Mouse (Mus musculus): Measurements from ENCODE around the gene Ifna6. TPM values are rescaled to one million over a fixed set of nuclear protein-coding genes. Genes with fewer than 3 reads are reported as not detected.

The Ifna6 gene
- polyA plus RNA-seq (2015; fragmentation: Illumina TruSeq; extraction: RNeasy Lipid Tissue Mini Kit (QIAGEN cat#74804); ENCODE audit: insufficient read depth, low replicate concordance), result not detected

GRCm38 (mm10) chr4:88827116-88827515 is at the start of gene Ifna6:
TSS of gene Ifna6 (plus strand) at chr4:88827416.

DNA sequence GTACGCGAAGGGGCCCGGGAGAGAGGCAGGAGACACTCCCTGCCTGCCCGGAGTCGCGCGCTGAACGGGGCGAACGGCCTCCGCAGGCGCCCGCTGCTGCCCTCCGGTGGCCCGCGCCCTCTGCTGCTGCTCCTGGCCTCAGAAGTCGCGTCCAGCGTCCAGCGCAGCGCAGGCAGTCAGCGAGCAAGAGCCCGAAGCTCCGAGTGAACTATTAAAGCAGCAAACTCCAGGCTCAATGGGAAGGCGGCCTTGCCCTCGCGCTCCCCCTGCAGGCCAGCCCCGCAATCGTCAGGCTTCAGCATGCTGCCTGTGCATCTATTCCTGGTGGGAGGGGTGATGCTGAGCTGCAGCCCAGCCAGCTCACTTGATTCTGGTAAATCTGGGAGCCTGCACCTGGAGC is 47.7 kb upstream of the Ifna6 start, which contains the start of gene Gm13272:
Gene Gm13272, plus strand, starts transcription at position 301 of the 400 bp plus-strand sequence.

DNA sequence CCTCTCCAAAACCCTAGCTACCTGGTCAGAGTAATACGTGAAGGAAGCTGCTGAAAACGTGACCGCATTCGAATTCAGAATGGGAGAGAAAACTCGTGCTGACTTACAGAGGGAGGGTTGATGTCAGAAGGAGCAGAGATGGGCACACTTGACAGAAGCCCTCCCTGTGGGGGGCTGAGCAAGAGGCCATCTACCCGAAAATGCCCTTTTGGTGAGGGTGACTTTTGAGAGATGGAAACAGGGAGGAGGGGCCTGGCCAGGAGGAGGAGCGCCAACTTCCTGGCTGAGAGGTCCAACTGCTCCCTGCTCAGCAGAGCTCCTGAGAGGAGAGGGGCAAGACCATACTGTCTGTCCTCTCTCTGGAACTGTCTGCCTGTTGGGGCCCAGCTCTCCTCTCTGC is 45.4 kb upstream of the Ifna6 start, which contains the start of gene Ifnz:
Gene Ifnz, plus strand, starts transcription at position 301 of the 400 bp plus-strand sequence.

GRCm38 (mm10) chr4:88785409-88785808 is 41.8 kb upstream of the Ifna6 start, which contains the start of gene Gm13276:
TSS of gene Gm13276 (plus strand) at chr4:88785709.

DNA sequence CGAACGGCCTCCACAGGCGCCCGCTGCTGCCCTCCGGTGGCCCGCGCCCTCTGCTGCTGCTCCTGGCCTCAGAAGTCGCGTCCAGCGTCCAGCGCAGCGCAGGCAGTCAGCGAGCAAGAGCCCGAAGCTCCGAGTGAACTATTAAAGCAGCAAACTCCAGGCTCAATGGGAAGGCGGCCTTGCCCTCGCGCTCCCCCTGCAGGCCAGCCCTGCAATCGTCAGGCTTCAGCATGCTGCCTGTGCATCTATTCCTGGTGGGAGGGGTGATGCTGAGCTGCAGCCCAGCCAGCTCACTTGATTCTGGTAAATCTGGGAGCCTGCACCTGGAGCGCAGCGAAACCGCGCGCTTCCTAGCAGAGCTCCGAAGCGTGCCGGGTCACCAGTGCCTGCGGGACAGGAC is 38.8 kb upstream of the Ifna6 start, which contains the start of gene Gm13277:
Gene Gm13277, plus strand, starts transcription at position 231 of the 400 bp plus-strand sequence.

GRCm38 (mm10) chr4:88791250-88791649 is 36.0 kb upstream of the Ifna6 start, which contains the start of gene Gm13278:
TSS of gene Gm13278 (plus strand) at chr4:88791550.

GRCm38 (mm10) chr4:88793936-88794675 is 33.1 kb upstream of the Ifna6 start, which contains the start of gene Gm13275:
TSS of gene Gm13275 (plus strand) at chr4:88794487.

GRCm38 (mm10) chr4:88797097-88797496 is 30.1 kb upstream of the Ifna6 start, which contains the start of gene Gm13279:
TSS of gene Gm13279 (plus strand) at chr4:88797397.

GRCm38 (mm10) chr4:88799365-88799764 is 27.9 kb upstream of the Ifna6 start, which contains the start of gene Gm13285:
TSS of gene Gm13285 (plus strand) at chr4:88799665.

GRCm38 (mm10) chr4:88802954-88803353 is 24.3 kb upstream of the Ifna6 start, which contains the start of gene Gm13287:
TSS of gene Gm13287 (plus strand) at chr4:88803254.

DNA sequence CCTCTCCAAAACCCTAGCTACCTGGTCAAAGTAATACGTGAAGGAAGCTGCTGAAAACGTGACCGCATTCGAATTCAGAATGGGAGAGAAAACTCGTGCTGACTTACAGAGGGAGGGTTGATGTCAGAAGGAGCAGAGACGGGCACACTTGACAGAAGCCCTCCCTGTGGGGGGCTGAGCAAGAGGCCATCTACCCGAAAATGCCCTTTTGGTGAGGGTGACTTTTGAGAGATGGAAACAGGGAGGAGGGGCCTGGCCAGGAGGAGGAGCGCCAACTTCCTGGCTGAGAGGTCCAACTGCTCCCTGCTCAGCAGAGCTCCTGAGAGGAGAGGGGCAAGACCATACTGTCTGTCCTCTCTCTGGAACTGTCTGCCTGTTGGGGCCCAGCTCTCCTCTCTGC is 22.0 kb upstream of the Ifna6 start, which contains the start of gene Gm13288:
Gene Gm13288, plus strand, starts transcription at position 301 of the 400 bp plus-strand sequence.

GRCm38 (mm10) chr4:88815928-88816327 is 11.3 kb upstream of the Ifna6 start, which contains the start of gene Ifna7:
TSS of gene Ifna7 (plus strand) at chr4:88816228.

DNA sequence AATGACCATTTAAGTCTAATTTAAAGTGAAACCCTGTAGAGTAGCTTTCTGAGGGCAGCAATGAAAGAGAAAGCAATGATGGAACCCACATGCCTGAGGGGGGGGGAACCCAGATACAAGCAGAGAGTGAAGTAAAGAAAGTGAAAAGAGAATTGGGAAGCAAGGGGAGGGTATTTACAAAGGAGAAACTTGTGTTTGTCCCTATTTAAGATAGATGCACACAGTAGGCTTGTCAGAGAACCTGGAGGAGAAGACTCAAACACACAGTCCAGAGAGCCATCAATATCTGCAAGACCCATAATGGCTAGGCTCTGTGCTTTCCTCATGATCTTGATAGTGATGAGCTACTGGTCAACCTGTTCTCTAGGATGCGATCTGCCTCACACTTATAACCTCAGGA is 7.6 kb upstream of the Ifna6 start, which contains the start of gene Ifna11:
Gene Ifna11, plus strand, starts transcription at position 301 of the 400 bp plus-strand sequence.

DNA sequence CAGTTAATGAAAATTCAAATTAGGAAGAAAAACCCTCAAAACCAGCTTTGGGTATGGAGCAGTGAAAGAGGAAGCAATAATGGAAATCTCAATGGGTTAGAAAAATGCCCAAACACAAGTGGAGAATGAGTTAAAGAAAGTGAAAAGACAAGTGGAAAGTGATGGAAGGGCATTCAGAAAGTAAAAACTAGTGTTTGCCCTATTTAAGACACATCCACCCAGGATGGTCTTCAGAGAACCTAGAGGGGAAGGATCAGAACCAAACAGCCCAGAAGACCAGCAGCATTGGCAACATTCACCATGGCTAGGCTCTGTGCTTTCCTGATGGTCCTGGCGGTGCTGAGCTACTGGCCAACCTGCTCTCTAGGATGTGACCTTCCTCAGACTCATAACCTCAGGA is 8.0 kb downstream of the Ifna6 start, which contains the start of gene Ifna5:
Gene Ifna5, plus strand, starts transcription at position 301 of the 400 bp plus-strand sequence.

DNA sequence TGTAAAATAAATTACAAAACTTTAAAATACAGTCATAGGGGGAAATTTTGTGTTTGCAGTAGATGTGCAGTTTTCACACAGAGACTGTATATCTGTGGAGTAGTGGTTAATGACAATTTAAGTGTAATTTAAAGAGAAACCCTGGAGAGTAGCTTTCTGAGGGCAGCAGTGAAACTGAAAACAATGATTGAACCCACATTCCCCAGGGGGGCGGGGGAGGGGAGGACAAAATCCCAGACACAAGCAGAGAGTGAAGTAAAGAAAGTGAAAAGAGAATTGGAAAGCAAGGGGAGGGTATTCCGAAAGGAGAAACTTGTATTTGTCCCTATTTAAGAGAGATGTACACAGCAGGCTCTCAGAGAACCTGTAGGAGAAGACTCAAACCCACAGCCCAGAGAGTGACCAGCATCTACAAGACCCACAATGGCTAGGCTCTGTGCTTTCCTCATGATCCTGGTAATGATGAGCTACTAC is 14.3 kb downstream of the Ifna6 start, which contains the start of gene Ifna4:
Gene Ifna4, plus strand, starts transcription at position 424 of the 474 bp plus-strand sequence.

GRCm38 (mm10) chr4:88849698-88850097 is 22.5 kb downstream of the Ifna6 start, which contains the start of gene Ifna1:
TSS of gene Ifna1 (plus strand) at chr4:88850087.

Other genes starting within 250 kb of the Ifna6 start
- not detected for gene Ifna9, start 235.0 kb upstream of the Ifna6 start, polyA plus RNA-seq (2015; fragmentation: Illumina TruSeq; extraction: RNeasy Lipid Tissue Mini Kit (QIAGEN cat#74804); ENCODE audit: insufficient read depth, low replicate concordance)
- not detected for gene Ifna12, start 224.0 kb upstream of the Ifna6 start, polyA plus RNA-seq (2015; fragmentation: Illumina TruSeq; extraction: RNeasy Lipid Tissue Mini Kit (QIAGEN cat#74804); ENCODE audit: insufficient read depth, low replicate concordance)
- not detected for gene C87499, start 193.0 kb upstream of the Ifna6 start, polyA plus RNA-seq (2015; fragmentation: Illumina TruSeq; extraction: RNeasy Lipid Tissue Mini Kit (QIAGEN cat#74804); ENCODE audit: insufficient read depth, low replicate concordance)
- not detected for gene Ifna13, start 183.0 kb upstream of the Ifna6 start, polyA plus RNA-seq (2015; fragmentation: Illumina TruSeq; extraction: RNeasy Lipid Tissue Mini Kit (QIAGEN cat#74804); ENCODE audit: insufficient read depth, low replicate concordance)
- not detected for gene Ifna16, start 150.5 kb upstream of the Ifna6 start, polyA plus RNA-seq (2015; fragmentation: Illumina TruSeq; extraction: RNeasy Lipid Tissue Mini Kit (QIAGEN cat#74804); ENCODE audit: insufficient read depth, low replicate concordance)
- gene Ifna2, start 143.5 kb upstream of the Ifna6 start, polyA plus RNA-seq (2015; fragmentation: Illumina TruSeq; extraction: RNeasy Lipid Tissue Mini Kit (QIAGEN cat#74804); ENCODE audit: insufficient read depth, low replicate concordance), result not detected
- not detected for gene Ifnab, start 136.1 kb upstream of the Ifna6 start, polyA plus RNA-seq (2015; fragmentation: Illumina TruSeq; extraction: RNeasy Lipid Tissue Mini Kit (QIAGEN cat#74804); ENCODE audit: insufficient read depth, low replicate concordance)
- not detected for gene Gm26566, start 105.6 kb upstream of the Ifna6 start, polyA plus RNA-seq (2015; fragmentation: Illumina TruSeq; extraction: RNeasy Lipid Tissue Mini Kit (QIAGEN cat#74804); ENCODE audit: insufficient read depth, low replicate concordance)
- gene Klhl9, start 105.0 kb upstream of the Ifna6 start, polyA plus RNA-seq (2015; fragmentation: Illumina TruSeq; extraction: RNeasy Lipid Tissue Mini Kit (QIAGEN cat#74804); ENCODE audit: insufficient read depth, low replicate concordance), result 49.2 TPM
- not detected for gene Gm13271, start 72.5 kb upstream of the Ifna6 start, polyA plus RNA-seq (2015; fragmentation: Illumina TruSeq; extraction: RNeasy Lipid Tissue Mini Kit (QIAGEN cat#74804); ENCODE audit: insufficient read depth, low replicate concordance)
- gene Gm13283, start 67.3 kb upstream of the Ifna6 start, polyA plus RNA-seq (2015; fragmentation: Illumina TruSeq; extraction: RNeasy Lipid Tissue Mini Kit (QIAGEN cat#74804); ENCODE audit: insufficient read depth, low replicate concordance), result not detected
- not detected for gene Gm13290, start 53.6 kb upstream of the Ifna6 start, polyA plus RNA-seq (2015; fragmentation: Illumina TruSeq; extraction: RNeasy Lipid Tissue Mini Kit (QIAGEN cat#74804); ENCODE audit: insufficient read depth, low replicate concordance)
- not detected for gene Gm13289, start 50.5 kb upstream of the Ifna6 start, polyA plus RNA-seq (2015; fragmentation: Illumina TruSeq; extraction: RNeasy Lipid Tissue Mini Kit (QIAGEN cat#74804); ENCODE audit: insufficient read depth, low replicate concordance)
- not detected for gene Gm13272, start 47.6 kb upstream of the Ifna6 start, polyA plus RNA-seq (2015; fragmentation: Illumina TruSeq; extraction: RNeasy Lipid Tissue Mini Kit (QIAGEN cat#74804); ENCODE audit: insufficient read depth, low replicate concordance)
- not detected for gene Ifnz, start 45.3 kb upstream of the Ifna6 start, polyA plus RNA-seq (2015; fragmentation: Illumina TruSeq; extraction: RNeasy Lipid Tissue Mini Kit (QIAGEN cat#74804); ENCODE audit: insufficient read depth, low replicate concordance)
- gene Gm13276, start 41.7 kb upstream of the Ifna6 start, polyA plus RNA-seq (2015; fragmentation: Illumina TruSeq; extraction: RNeasy Lipid Tissue Mini Kit (QIAGEN cat#74804); ENCODE audit: insufficient read depth, low replicate concordance), result not detected
- gene Gm13277, start 38.8 kb upstream of the Ifna6 start, polyA plus RNA-seq (2015; fragmentation: Illumina TruSeq; extraction: RNeasy Lipid Tissue Mini Kit (QIAGEN cat#74804); ENCODE audit: insufficient read depth, low replicate concordance), result not detected
- not detected for gene Gm13278, start 35.9 kb upstream of the Ifna6 start, polyA plus RNA-seq (2015; fragmentation: Illumina TruSeq; extraction: RNeasy Lipid Tissue Mini Kit (QIAGEN cat#74804); ENCODE audit: insufficient read depth, low replicate concordance)
- gene Gm13275, start 32.9 kb upstream of the Ifna6 start, polyA plus RNA-seq (2015; fragmentation: Illumina TruSeq; extraction: RNeasy Lipid Tissue Mini Kit (QIAGEN cat#74804); ENCODE audit: insufficient read depth, low replicate concordance), result not detected
- not detected for gene Gm13279, start 30.0 kb upstream of the Ifna6 start, polyA plus RNA-seq (2015; fragmentation: Illumina TruSeq; extraction: RNeasy Lipid Tissue Mini Kit (QIAGEN cat#74804); ENCODE audit: insufficient read depth, low replicate concordance)
- gene Gm13285, start 27.8 kb upstream of the Ifna6 start, polyA plus RNA-seq (2015; fragmentation: Illumina TruSeq; extraction: RNeasy Lipid Tissue Mini Kit (QIAGEN cat#74804); ENCODE audit: insufficient read depth, low replicate concordance), result not detected
- not detected for gene Gm13287, start 24.2 kb upstream of the Ifna6 start, polyA plus RNA-seq (2015; fragmentation: Illumina TruSeq; extraction: RNeasy Lipid Tissue Mini Kit (QIAGEN cat#74804); ENCODE audit: insufficient read depth, low replicate concordance)
- not detected for gene Gm13288, start 21.9 kb upstream of the Ifna6 start, polyA plus RNA-seq (2015; fragmentation: Illumina TruSeq; extraction: RNeasy Lipid Tissue Mini Kit (QIAGEN cat#74804); ENCODE audit: insufficient read depth, low replicate concordance)
- not detected for gene Ifna7, start 11.2 kb upstream of the Ifna6 start, polyA plus RNA-seq (2015; fragmentation: Illumina TruSeq; extraction: RNeasy Lipid Tissue Mini Kit (QIAGEN cat#74804); ENCODE audit: insufficient read depth, low replicate concordance)
- gene Ifna11, start 7.5 kb upstream of the Ifna6 start, polyA plus RNA-seq (2015; fragmentation: Illumina TruSeq; extraction: RNeasy Lipid Tissue Mini Kit (QIAGEN cat#74804); ENCODE audit: insufficient read depth, low replicate concordance), result not detected
- gene Ifna5, start 8.1 kb downstream of the Ifna6 start, polyA plus RNA-seq (2015; fragmentation: Illumina TruSeq; extraction: RNeasy Lipid Tissue Mini Kit (QIAGEN cat#74804); ENCODE audit: insufficient read depth, low replicate concordance), result not detected
- not detected for gene Ifna4, start 14.4 kb downstream of the Ifna6 start, polyA plus RNA-seq (2015; fragmentation: Illumina TruSeq; extraction: RNeasy Lipid Tissue Mini Kit (QIAGEN cat#74804); ENCODE audit: insufficient read depth, low replicate concordance)
- gene Ifna1, start 22.7 kb downstream of the Ifna6 start, polyA plus RNA-seq (2015; fragmentation: Illumina TruSeq; extraction: RNeasy Lipid Tissue Mini Kit (QIAGEN cat#74804); ENCODE audit: insufficient read depth, low replicate concordance), result not detected
- not detected for gene Ifne, start 52.8 kb downstream of the Ifna6 start, polyA plus RNA-seq (2015; fragmentation: Illumina TruSeq; extraction: RNeasy Lipid Tissue Mini Kit (QIAGEN cat#74804); ENCODE audit: insufficient read depth, low replicate concordance)